Mouse (Mus musculus): ENCODE measurements around the gene Carns1. TPM values are rescaled to one million over a fixed set of nuclear protein-coding genes. Genes with fewer than 3 reads are reported as not detected.

The Carns1 gene
- polyA plus RNA-seq, 1 experiment from 2014 or later = 0.90 TPM

DNA sequence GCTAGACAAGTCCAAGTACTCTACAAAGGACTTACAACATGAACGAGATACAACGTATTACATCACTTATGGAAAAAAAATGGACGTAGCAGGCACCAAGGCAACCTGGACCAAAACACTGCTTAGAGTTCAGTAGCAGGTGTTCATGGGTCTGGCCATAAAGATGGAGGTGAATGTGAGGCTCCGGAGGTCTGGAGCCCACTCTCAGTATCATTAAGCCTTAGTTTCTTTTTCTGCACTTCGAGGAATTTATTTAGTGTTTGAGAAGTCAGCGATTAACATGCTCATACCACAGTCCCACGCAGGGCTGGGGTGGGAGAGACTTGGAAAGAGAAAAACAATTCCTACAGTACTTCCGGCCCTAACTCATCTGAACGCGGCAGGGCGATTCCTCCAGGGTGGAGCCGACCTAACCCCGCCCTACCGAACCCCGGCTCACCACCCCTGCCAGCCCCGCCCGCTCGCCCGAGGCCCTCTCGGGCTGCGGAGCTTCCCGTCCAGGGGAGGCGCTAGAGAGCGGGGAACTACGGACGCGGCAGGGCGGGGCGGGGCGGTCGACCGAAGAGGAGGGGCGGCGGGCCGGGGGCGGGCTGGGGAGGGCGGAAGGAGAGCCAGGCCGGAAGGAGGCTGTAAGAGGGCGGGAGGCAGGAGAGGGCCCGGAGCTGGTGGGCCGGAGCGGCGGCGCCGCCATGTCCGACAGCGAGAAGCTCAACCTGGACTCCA lies 16.4 kb upstream of the Carns1 start, which contains the start of gene Ppp1ca:
Gene Ppp1ca (plus strand): TSS at position 538 of the 723 bp plus-strand sequence.
- peak; percentile 93 for ATAC-seq
- peak within 1 kb of the TSS; percentile 75 for H3K4me2 ChIP-seq (replicated peaks; ENCODE audit: low read depth)
- H3K4me3 ChIP-seq (ENCODE audit: low read depth, low read length) = peak within 1 kb of the TSS; percentile 93
- H3K9me3 ChIP-seq (ENCODE audit: control insufficient read depth) = no peaks in the 10 kb centered on the region
- TF ChIP-seq CTCF (IDR thresholded peaks at IDR 0.05; ENCODE audit: low read depth) = peak; percentile 85
- H3K4me1 ChIP-seq (replicated peaks; ENCODE audit: control insufficient read depth, insufficient read depth, low read length) = peaks cover 9% of the 10 kb centered on the region
- H3K27me3 ChIP-seq (replicated peaks; ENCODE audit: control insufficient read depth, insufficient read depth, low read length) = no peaks in the 10 kb centered on the region
- under 1% methylated on average over 46 of the region's 47 CpGs for WGBS
- peak within 1 kb of the TSS; percentile 94 for H3K27ac ChIP-seq (ENCODE audit: low read depth, low read length)
- peak within 1 kb of the TSS; percentile 92 for H3K9ac ChIP-seq (ENCODE audit: low read depth, low read length)
- peaks cover 28% of the 10 kb centered on the region for H3K36me3 ChIP-seq (ENCODE audit: control insufficient read depth, insufficient read depth)

DNA sequence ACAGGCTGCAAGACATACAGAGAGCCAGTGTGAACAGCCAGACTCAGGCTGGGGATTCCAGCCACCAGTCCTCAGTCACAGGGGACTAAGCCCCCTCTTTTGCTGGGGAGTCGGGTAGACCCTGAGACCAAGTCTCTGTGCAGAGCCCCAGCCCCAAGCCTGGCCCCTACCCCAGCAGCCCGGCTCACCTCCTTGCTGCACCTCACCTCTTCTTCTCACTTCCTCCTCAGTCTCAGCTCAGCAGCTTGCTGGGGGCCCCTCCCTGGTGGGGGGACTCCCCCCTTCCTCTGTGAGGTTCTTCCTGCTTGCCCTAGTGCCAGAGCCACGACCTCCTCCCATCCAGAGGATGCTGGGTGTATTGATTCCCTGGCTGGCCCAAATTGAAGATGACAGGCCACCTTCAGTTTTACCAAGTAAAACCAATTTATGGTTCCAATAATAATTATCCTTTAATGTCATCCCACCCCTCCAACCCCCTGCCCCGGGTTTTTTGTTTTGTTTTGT lies 15.6 kb upstream of the Carns1 start, which contains the start of gene Tbc1d10c:
Gene Tbc1d10c (minus strand): TSS at position 454 of the 504 bp plus-strand sequence.
- Histone ChIP-seq H3K9ac (ENCODE audit: low read depth, low read length) (peak within 1 kb of the TSS; percentile 92), H3K36me3 (ENCODE audit: control insufficient read depth, insufficient read depth) (peaks cover 22% of the 10 kb centered on the region), H3K4me1 (replicated peaks; ENCODE audit: control insufficient read depth, insufficient read depth, low read length) (peaks cover 9% of the 10 kb centered on the region), H3K4me2 (replicated peaks; ENCODE audit: low read depth) (peak within 1 kb of the TSS; percentile 75), H3K4me3 (ENCODE audit: low read depth, low read length) (peak within 1 kb of the TSS; percentile 93), H3K27ac (ENCODE audit: low read depth, low read length) (peak within 1 kb of the TSS; percentile 94), H3K9me3 (ENCODE audit: control insufficient read depth) (no peaks in the 10 kb centered on the region), H3K27me3 (replicated peaks; ENCODE audit: control insufficient read depth, insufficient read depth, low read length) (no peaks in the 10 kb centered on the region)
- no peak for TF ChIP-seq CTCF (IDR thresholded peaks at IDR 0.05; ENCODE audit: low read depth)
- WGBS = 41% methylated on average over 4 of the region's 4 CpGs
- no peak for ATAC-seq

DNA sequence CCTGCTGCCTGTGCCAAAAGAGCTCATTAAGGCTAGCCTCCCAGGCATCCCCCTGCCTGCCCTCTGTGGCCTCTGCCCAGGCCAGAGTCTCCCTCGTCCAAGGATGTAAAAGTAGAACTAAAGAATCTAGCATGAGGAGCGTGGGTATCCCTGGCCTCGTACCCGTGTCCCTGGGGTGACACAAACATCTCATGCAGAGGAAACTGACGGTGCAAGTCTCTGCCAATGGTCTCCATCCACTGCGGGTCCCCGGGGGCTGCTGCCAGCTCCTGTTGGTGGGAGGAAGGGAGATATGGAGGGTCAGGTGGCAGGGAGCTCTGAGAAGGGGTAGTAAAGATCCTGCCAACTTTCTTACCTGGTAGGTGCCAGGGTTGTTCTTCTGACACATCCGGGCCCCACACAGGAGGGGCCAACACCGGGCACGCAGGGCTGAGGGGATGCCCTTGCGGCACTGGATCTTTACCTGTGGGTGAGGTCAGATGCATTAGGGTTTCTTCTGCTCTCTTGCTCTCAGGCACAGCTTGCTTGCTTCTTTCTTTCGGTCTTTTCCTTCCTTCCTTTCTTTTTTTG lies 13.9 kb upstream of the Carns1 start:
- Histone ChIP-seq H3K4me2 (replicated peaks; ENCODE audit: low read depth) (no peak overlapping the region), H3K36me3 (ENCODE audit: control insufficient read depth, insufficient read depth) (peaks cover 4% of the 10 kb centered on the region; the same call in 1 of the 2 replicates), H3K27ac (ENCODE audit: low read depth, low read length) (no peak overlapping the region), H3K27me3 (replicated peaks; ENCODE audit: control insufficient read depth, insufficient read depth, low read length) (no peaks in the 10 kb centered on the region), H3K4me1 (replicated peaks; ENCODE audit: control insufficient read depth, insufficient read depth, low read length) (peaks cover 9% of the 10 kb centered on the region), H3K4me3 (ENCODE audit: low read depth, low read length) (no peak overlapping the region), H3K9ac (ENCODE audit: low read depth, low read length) (no peak overlapping the region), H3K9me3 (ENCODE audit: control insufficient read depth) (no peaks in the 10 kb centered on the region)
- TF ChIP-seq CTCF (IDR thresholded peaks at IDR 0.05; ENCODE audit: low read depth) = no peak
- 87% methylated on average over 12 of the region's 12 CpGs for WGBS
- no peak for ATAC-seq

DNA sequence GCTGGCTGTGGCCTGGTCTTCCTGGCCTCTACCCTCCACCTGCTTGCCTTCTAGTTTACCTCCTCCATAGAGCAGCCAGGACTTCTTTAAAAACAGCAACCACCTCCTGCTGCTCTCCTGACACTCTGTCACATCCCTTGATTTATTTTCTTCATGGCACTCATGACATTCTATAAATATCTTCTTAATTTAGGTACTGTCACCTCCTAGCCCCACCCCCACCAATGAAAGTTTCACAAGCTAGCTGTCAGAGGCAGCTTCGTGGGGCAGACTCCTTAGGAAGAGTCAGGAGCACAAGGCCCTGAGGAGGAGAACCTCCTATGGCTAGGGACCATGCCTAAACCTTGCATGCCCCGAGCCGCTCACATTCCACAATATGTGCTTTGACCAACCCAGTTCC lies 12.0 kb upstream of the Carns1 start:
- H3K27me3 ChIP-seq (replicated peaks; ENCODE audit: control insufficient read depth, insufficient read depth, low read length) = no peaks in the 10 kb centered on the region
- no peak overlapping the region for H3K4me3 ChIP-seq (ENCODE audit: low read depth, low read length)
- no peak for TF ChIP-seq CTCF (IDR thresholded peaks at IDR 0.05; ENCODE audit: low read depth)
- no peak overlapping the region for H3K9ac ChIP-seq (ENCODE audit: low read depth, low read length)
- no peak overlapping the region for H3K4me2 ChIP-seq (replicated peaks; ENCODE audit: low read depth)
- no peaks in the 10 kb centered on the region for H3K36me3 ChIP-seq (ENCODE audit: control insufficient read depth, insufficient read depth)
- H3K9me3 ChIP-seq (ENCODE audit: control insufficient read depth) = no peaks in the 10 kb centered on the region
- 86% methylated on average over 3 of the region's 3 CpGs for WGBS
- peaks cover 3% of the 10 kb centered on the region; the same call in 1 of the 2 replicates for H3K4me1 ChIP-seq (replicated peaks; ENCODE audit: control insufficient read depth, insufficient read depth, low read length)
- H3K27ac ChIP-seq (ENCODE audit: low read depth, low read length) = no peak overlapping the region
- no peak for ATAC-seq

DNA sequence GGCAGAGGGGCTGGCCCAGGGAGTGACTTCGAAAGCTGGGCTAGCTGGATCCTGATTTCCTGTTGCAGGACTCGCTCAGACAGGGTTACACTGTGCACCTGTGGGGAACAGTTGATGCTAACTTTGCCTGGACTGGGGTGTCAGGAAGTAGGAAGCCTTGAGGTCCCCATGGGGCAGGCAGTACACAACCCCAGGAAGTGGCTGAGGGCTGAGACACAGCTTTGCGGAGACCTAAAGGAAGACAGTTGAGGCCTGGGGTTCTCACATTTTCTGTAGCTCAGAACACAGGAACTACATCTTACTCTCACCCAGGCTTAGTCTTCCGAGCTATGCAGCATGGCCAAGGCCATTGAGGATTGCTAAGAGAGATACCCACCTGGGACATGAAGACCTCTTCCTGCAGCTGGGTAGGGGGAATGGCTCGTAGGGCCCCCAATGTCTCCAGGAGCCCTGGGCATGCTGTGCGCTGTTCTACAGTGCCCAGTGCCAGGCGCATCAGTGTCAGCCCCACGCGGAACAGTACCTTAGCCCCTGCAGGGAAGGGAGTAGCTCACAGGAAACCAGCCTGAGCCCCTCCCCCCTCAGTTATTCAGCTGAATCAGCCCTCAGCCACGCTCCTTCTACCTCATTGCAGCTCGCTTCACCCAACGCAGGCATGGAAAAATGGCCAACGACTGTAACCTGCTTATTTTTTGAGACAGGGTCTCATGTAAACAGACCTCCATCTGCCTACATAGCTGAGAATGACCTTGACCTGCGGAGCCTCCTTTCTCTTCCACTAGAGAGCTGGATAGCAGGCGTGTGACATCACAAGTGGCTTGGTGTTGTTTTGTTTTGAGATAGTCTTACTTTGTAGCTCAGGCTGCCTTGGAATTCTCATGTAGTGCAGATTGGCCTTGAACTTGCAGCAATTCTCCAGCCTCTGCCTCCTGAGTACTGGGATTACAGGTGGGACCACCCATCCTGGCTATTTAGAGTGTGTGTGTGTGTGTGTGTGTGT lies 10.0 kb upstream of the Carns1 start:
- H3K27ac ChIP-seq (ENCODE audit: low read depth, low read length) = peak overlapping the region; percentile 8; the same call in 1 of the 2 replicates
- ATAC-seq = no peak
- 54% methylated on average over 15 of the region's 15 CpGs for WGBS
- no peaks in the 10 kb centered on the region for H3K36me3 ChIP-seq (ENCODE audit: control insufficient read depth, insufficient read depth)
- H3K27me3 ChIP-seq (replicated peaks; ENCODE audit: control insufficient read depth, insufficient read depth, low read length) = no peaks in the 10 kb centered on the region
- H3K9me3 ChIP-seq (ENCODE audit: control insufficient read depth) = no peaks in the 10 kb centered on the region
- no peak overlapping the region for H3K4me2 ChIP-seq (replicated peaks; ENCODE audit: low read depth)
- H3K9ac ChIP-seq (ENCODE audit: low read depth, low read length) = no peak overlapping the region
- no peak overlapping the region for H3K4me3 ChIP-seq (ENCODE audit: low read depth, low read length)
- no peak for TF ChIP-seq CTCF (IDR thresholded peaks at IDR 0.05; ENCODE audit: low read depth)
- H3K4me1 ChIP-seq (replicated peaks; ENCODE audit: control insufficient read depth, insufficient read depth, low read length) = no peaks in the 10 kb centered on the region

Measured in intestine, postnatal 0 days (tissue).